Mouse (Mus musculus): ENCODE results near the gene Dnah7a. TPM values are rescaled to one million over a fixed set of nuclear protein-coding genes. Genes with fewer than 3 reads are reported as not detected.
A peak's percentile ranks its signal among the peaks of the same experiment; 100 is the strongest.
"Not testable (repeated sequence)": the region's sequence is repeated elsewhere in the genome, so short reads cannot be mapped to it uniquely, and the experiment has no call there.

The Dnah7a gene
- total RNA-seq, 2 experiments from 2014 or later = 0.20 to 0.93 TPM

- DNase-seq (ENCODE audit: low spot score in 2 of 2) = not testable (repeated sequence)
These were observed 312.4 kb downstream of the Dnah7a start for GRCm38 (mm10) chr1:53393936-53394760.

- DNase-seq (ENCODE audit: low spot score in 2 of 2) = no peak
These were observed 317.8 kb downstream of the Dnah7a start for GRCm38 (mm10) chr1:53388762-53389161.

- DNase-seq (ENCODE audit: low spot score in 2 of 2) = no peak
These were observed 322.4 kb downstream of the Dnah7a start for GRCm38 (mm10) chr1:53384085-53384688.

GRCm38 (mm10) chr1:53377731-53378130 lies 328.9 kb downstream of the Dnah7a start:
- no peak for DNase-seq (ENCODE audit: low spot score in 2 of 2)

- not testable (repeated sequence) for DNase-seq (ENCODE audit: low spot score in 2 of 2)
These were observed 330.6 kb downstream of the Dnah7a start for GRCm38 (mm10) chr1:53375965-53376364.

- DNase-seq (ENCODE audit: low spot score in 2 of 2) = no peak
These were observed 347.6 kb downstream of the Dnah7a start for GRCm38 (mm10) chr1:53358988-53359387.

GRCm38 (mm10) chr1:53352327-53353261 lies 354.0 kb downstream of the Dnah7a start, which contains the start of the genes Asdurf, Gm28551 and Asnsd1:
Gene Asdurf, minus strand, starts transcription at chr1:53352619.
Gene Gm28551, minus strand, starts transcription at chr1:53352667.
Gene Asnsd1, minus strand, starts transcription at chr1:53352752.
- peak; percentile 97 to 99 for DNase-seq (ENCODE audit: low spot score in 2 of 2)

Small RNA genes within 50 kb of the gene (microRNA-seq; reads per million reads assigned to microRNA genes)
- not detected for gene Gm25240

Other genes with a start within 250 kb of the Dnah7a start
- 10 to 100 TPM; 13.7 to 13.8 TPM for gene Stk17b, start 78.4 kb upstream of the Dnah7a start, total RNA-seq (2021)